Mouse (Mus musculus) kidney, embryonic 14.5 days (tissue): ENCODE measurements around the gene 1190005I06Rik. TPM values are rescaled to one million over a fixed set of nuclear protein-coding genes. Genes with fewer than 3 reads are reported as not detected.
A peak's percentile ranks its signal among the peaks of the same experiment; 100 is the strongest.

Experiments used
- ATAC-seq: fragments of 200-750 bp; cut with Nextera tagmentation; 2 replicates; pipeline ENCODE4 v1.8.0; 2017; ENCODE audit warnings: moderate number of reproducible peaks, mild to moderate bottlenecking, moderate TSS enrichment, moderate library complexity; ENCODE audit not compliant: low FRiP score, low TSS enrichment
- H3K27ac ChIP-seq: fragments of 300-500 bp; sonication (generic); 2 replicates; pipeline ENCODE4 v1.5.1; 2014; ENCODE audit warnings: low read depth, mild to moderate bottlenecking, low read length, moderate library complexity, mixed read lengths
- H3K27me3 ChIP-seq: fragments of 300-500 bp; sonication (generic); 2 replicates; pipeline ENCODE4 v1.6.1; 2014; ENCODE audit warnings: mild to moderate bottlenecking, low read length; ENCODE audit not compliant: control insufficient read depth, insufficient read depth
- H3K36me3 ChIP-seq: fragments of 300-500 bp; sonication (generic); 2 replicates; pipeline ENCODE4 v1.6.1; 2014; ENCODE audit warnings: low read length, mixed read lengths; ENCODE audit not compliant: control insufficient read depth, insufficient read depth
- H3K4me1 ChIP-seq: fragments of 300-500 bp; sonication (generic); 2 replicates; pipeline ENCODE4 v1.6.1; 2014; ENCODE audit warnings: low read length, mixed read lengths; ENCODE audit not compliant: control insufficient read depth, insufficient read depth
- H3K4me2 ChIP-seq: fragments of 300-500 bp; sonication (generic); replicated peaks from 2 replicates; pipeline ENCODE4 v1.6.1; 2014; ENCODE audit warnings: low read depth, mild to moderate bottlenecking, low read length
- H3K4me3 ChIP-seq: fragments of 300-500 bp; sonication (generic); 2 replicates; pipeline ENCODE4 v1.5.1; 2014; ENCODE audit warnings: mild to moderate bottlenecking, low read length
- H3K9ac ChIP-seq: fragments of 300-500 bp; sonication (generic); 2 replicates; pipeline ENCODE4 v1.6.1; 2014; ENCODE audit warnings: low read depth, mild to moderate bottlenecking, low read length, moderate library complexity
- H3K9me3 ChIP-seq: fragments of 300-500 bp; sonication (generic); 2 replicates; pipeline ENCODE4 v1.6.1; 2016; ENCODE audit warnings: low read length; ENCODE audit not compliant: control insufficient read depth
- WGBS: fragments of 180-500 bp; shearing (Covaris S2); extraction: QIAGEN DNeasy Blood & Tissue Kit; methylation state at CpG from one replicate; pipeline ENCODE4 v1.1.7; 2014; 5-methylcytosine and 5-hydroxymethylcytosine counted together
- polyA plus RNA-seq: library from polyadenylated mRNA; unstranded; fragments of >200 nt; fragmentation: Nextera tagmentation; extraction: Ambion mirVana; gene quantifications from 2 replicates; pipeline ENCODE4 v1.2.1, GENCODE M21; 2014

Gene 1190005I06Rik
- polyA plus RNA-seq = 2.0 and 2.6 TPM in 2 replicates

GRCm38 (mm10) chr8:120647532-120647931 is at the start of gene 1190005I06Rik:
Gene 1190005I06Rik, minus strand, starts transcription at chr8:120647632.
- H3K27me3 ChIP-seq = no peaks in the 10 kb centered on the region
- no peak within 1 kb of the TSS for H3K9ac ChIP-seq
- no peaks in the 10 kb centered on the region for H3K4me1 ChIP-seq
- H3K4me3 ChIP-seq = no peak within 1 kb of the TSS
- no peaks in the 10 kb centered on the region for H3K36me3 ChIP-seq
- WGBS = 65% methylated on average over 7 of the region's 7 CpGs
- H3K4me2 ChIP-seq = no peak within 1 kb of the TSS
- no peak for ATAC-seq
- no peak within 1 kb of the TSS for H3K27ac ChIP-seq
- no peaks in the 10 kb centered on the region for H3K9me3 ChIP-seq

GRCm38 (mm10) chr8:120696401-120697153 is 49.1 kb upstream of the 1190005I06Rik start:
- no peak overlapping the region for H3K4me3 ChIP-seq
- H3K4me2 ChIP-seq = no peak overlapping the region
- peak overlapping the region; percentile 42; the same call in 1 of the 2 replicates for H3K27ac ChIP-seq
- no peak overlapping the region for H3K9ac ChIP-seq
- no peaks in the 10 kb centered on the region for H3K9me3 ChIP-seq
- no peaks in the 10 kb centered on the region for H3K27me3 ChIP-seq
- H3K36me3 ChIP-seq = no peaks in the 10 kb centered on the region
- peaks cover 24% of the 10 kb centered on the region for H3K4me1 ChIP-seq
- 27% methylated on average over 13 of the region's 13 CpGs for WGBS
- ATAC-seq = peak; percentile 25; the same call in 1 of the 2 replicates

- no peak overlapping the region; the same call in 1 of the 2 replicates for H3K4me2 ChIP-seq
- H3K9ac ChIP-seq = no peak overlapping the region
- 15% methylated on average over 22 of the region's 22 CpGs for WGBS
- H3K27me3 ChIP-seq = no peaks in the 10 kb centered on the region
- H3K4me3 ChIP-seq = no peak overlapping the region
- peak overlapping the region; percentile 71 for H3K27ac ChIP-seq
- H3K9me3 ChIP-seq = no peaks in the 10 kb centered on the region
- H3K4me1 ChIP-seq = peaks cover 24% of the 10 kb centered on the region
- peak; percentile 71 for ATAC-seq
- H3K36me3 ChIP-seq = no peaks in the 10 kb centered on the region
Observed at GRCm38 (mm10) chr8:120693861-120694493, 46.5 kb upstream of the 1190005I06Rik start.

GRCm38 (mm10) chr8:120692934-120693333 is 45.5 kb upstream of the 1190005I06Rik start:
- ATAC-seq = no peak
- H3K27me3 ChIP-seq = no peaks in the 10 kb centered on the region
- no peak overlapping the region for H3K27ac ChIP-seq
- H3K9ac ChIP-seq = no peak overlapping the region
- no peaks in the 10 kb centered on the region for H3K36me3 ChIP-seq
- H3K4me1 ChIP-seq = peaks cover 24% of the 10 kb centered on the region
- no peaks in the 10 kb centered on the region for H3K9me3 ChIP-seq
- H3K4me2 ChIP-seq = no peak overlapping the region
- no peak overlapping the region for H3K4me3 ChIP-seq
- 59% methylated on average over 4 of the region's 4 CpGs for WGBS

- 0 out of 2 replicates have a peak, but pooled peaks cover 5% of the 10 kb centered on the region for H3K27me3 ChIP-seq
- WGBS = 86% methylated on average over 7 of the region's 7 CpGs
- ATAC-seq = no peak
- no peaks in the 10 kb centered on the region for H3K36me3 ChIP-seq
- H3K9ac ChIP-seq = no peak overlapping the region
- no peaks in the 10 kb centered on the region for H3K9me3 ChIP-seq
- peaks cover 9% of the 10 kb centered on the region; the same call in 1 of the 2 replicates for H3K4me1 ChIP-seq
- no peak overlapping the region for H3K4me2 ChIP-seq
- no peak overlapping the region for H3K4me3 ChIP-seq
- no peak overlapping the region for H3K27ac ChIP-seq
Observed at GRCm38 (mm10) chr8:120688511-120688910, 41.1 kb upstream of the 1190005I06Rik start.

GRCm38 (mm10) chr8:120687786-120688185 is 40.4 kb upstream of the 1190005I06Rik start:
- Histone ChIP-seq H3K27ac (no peak overlapping the region), H3K4me3 (no peak overlapping the region), H3K4me2 (no peak overlapping the region), H3K9ac (no peak overlapping the region), H3K9me3 (no peaks in the 10 kb centered on the region), H3K27me3 (0 out of 2 replicates have a peak, but pooled peaks cover 5% of the 10 kb centered on the region), H3K4me1 (peaks cover 6% of the 10 kb centered on the region; the same call in 1 of the 2 replicates), H3K36me3 (no peaks in the 10 kb centered on the region)
- WGBS = 63% methylated on average over 8 of the region's 8 CpGs
- no peak for ATAC-seq

GRCm38 (mm10) chr8:120686576-120686975 is 39.1 kb upstream of the 1190005I06Rik start:
- Histone ChIP-seq H3K4me2 (no peak overlapping the region), H3K36me3 (no peaks in the 10 kb centered on the region), H3K4me3 (no peak overlapping the region), H3K9me3 (no peaks in the 10 kb centered on the region), H3K4me1 (peaks cover 5% of the 10 kb centered on the region; the same call in 1 of the 2 replicates), H3K9ac (no peak overlapping the region), H3K27ac (no peak overlapping the region), H3K27me3 (0 out of 2 replicates have a peak, but pooled peaks cover 5% of the 10 kb centered on the region)
- 88% methylated on average over 5 of the region's 5 CpGs for WGBS
- ATAC-seq = no peak

GRCm38 (mm10) chr8:120686051-120686450 is 38.6 kb upstream of the 1190005I06Rik start:
- H3K36me3 ChIP-seq = no peaks in the 10 kb centered on the region
- no peak for ATAC-seq
- no peak overlapping the region for H3K27ac ChIP-seq
- H3K4me1 ChIP-seq = peaks cover 5% of the 10 kb centered on the region; the same call in 1 of the 2 replicates
- no peak overlapping the region for H3K4me3 ChIP-seq
- H3K9me3 ChIP-seq = no peaks in the 10 kb centered on the region
- H3K4me2 ChIP-seq = no peak overlapping the region
- WGBS = 86% methylated on average over 13 of the region's 13 CpGs
- no peak overlapping the region for H3K9ac ChIP-seq
- H3K27me3 ChIP-seq = 0 out of 2 replicates have a peak, but pooled peaks cover 5% of the 10 kb centered on the region

- Histone ChIP-seq H3K4me2 (no peak overlapping the region), H3K4me3 (no peak overlapping the region), H3K27ac (no peak overlapping the region), H3K9ac (no peak overlapping the region), H3K4me1 (peaks cover 5% of the 10 kb centered on the region; the same call in 1 of the 2 replicates), H3K27me3 (0 out of 2 replicates have a peak, but pooled peaks cover 5% of the 10 kb centered on the region), H3K36me3 (no peaks in the 10 kb centered on the region), H3K9me3 (no peaks in the 10 kb centered on the region)
- ATAC-seq = no peak
- 89% methylated on average over 8 of the region's 8 CpGs for WGBS
Observed at GRCm38 (mm10) chr8:120685591-120685990, 38.2 kb upstream of the 1190005I06Rik start.
